Mouse (Mus musculus): ENCODE results near the gene Mynn.
A peak's percentile ranks its signal among the peaks of the same experiment; 100 is the strongest.
"Not testable (repeated sequence)": the region's sequence is repeated elsewhere in the genome, so short reads cannot be mapped to it uniquely, and the experiment has no call there.

The Mynn gene

GRCm38 (mm10) chr3:30602065-30602739 is at the start of gene Mynn:
TSS of gene Mynn (plus strand) at chr3:30602065.
- peak; percentile 98 for DNase-seq

GRCm38 (mm10) chr3:30553741-30554140 is 48.1 kb upstream of the Mynn start:
- DNase-seq: peak; percentile 31

- no peak for DNase-seq
Measured at GRCm38 (mm10) chr3:30560677-30561314, 41.1 kb upstream of the Mynn start.

GRCm38 (mm10) chr3:30566333-30566732 is 35.5 kb upstream of the Mynn start:
- DNase-seq: not testable (repeated sequence)

GRCm38 (mm10) chr3:30573549-30573948 is 28.3 kb upstream of the Mynn start:
- DNase-seq: no peak

GRCm38 (mm10) chr3:30588865-30589264 is 13.0 kb upstream of the Mynn start:
- no peak for DNase-seq

GRCm38 (mm10) chr3:30592418-30592853 is 9.4 kb upstream of the Mynn start:
- DNase-seq: peak; percentile 71

- DNase-seq: peak; percentile 39
Measured at GRCm38 (mm10) chr3:30593719-30594485, 8.0 kb upstream of the Mynn start.

GRCm38 (mm10) chr3:30595111-30595832 is 6.6 kb upstream of the Mynn start:
- peak; percentile 72 for DNase-seq

GRCm38 (mm10) chr3:30597271-30597670 is 4.6 kb upstream of the Mynn start:
- no peak for DNase-seq

GRCm38 (mm10) chr3:30599711-30600545 is 1.9 kb upstream of the Mynn start, which contains the start of gene Actrt3:
TSS of gene Actrt3 (minus strand) at chr3:30599939.
- peak; percentile 32 for DNase-seq

GRCm38 (mm10) chr3:30600717-30601116 is 1.1 kb upstream of the Mynn start:
- DNase-seq: peak; percentile 36

GRCm38 (mm10) chr3:30601175-30601574 is 690 bp upstream of the Mynn start:
- peak; percentile 92 for DNase-seq

GRCm38 (mm10) chr3:30601610-30602064 is 228 bp upstream of the Mynn start:
- no peak for DNase-seq

GRCm38 (mm10) chr3:30602740-30603098 is 854 bp downstream of the Mynn start:
- peak; percentile 85 for DNase-seq

- no peak for DNase-seq
Measured at GRCm38 (mm10) chr3:30603256-30603655, 1.4 kb downstream of the Mynn start.

- peak; percentile 25 for DNase-seq
Measured at GRCm38 (mm10) chr3:30608999-30609398, 7.1 kb downstream of the Mynn start.

- DNase-seq: no peak
Measured at GRCm38 (mm10) chr3:30610930-30611329, 9.1 kb downstream of the Mynn start.

- no peak for DNase-seq
Measured at GRCm38 (mm10) chr3:30620132-30620531, 18.3 kb downstream of the Mynn start.

- DNase-seq: no peak
Measured at GRCm38 (mm10) chr3:30633681-30634080, 31.8 kb downstream of the Mynn start.

GRCm38 (mm10) chr3:30635629-30636028 is 33.8 kb downstream of the Mynn start:
- DNase-seq: no peak

GRCm38 (mm10) chr3:30644207-30644606 is 42.3 kb downstream of the Mynn start, which contains the start of gene Lrriq4:
TSS of gene Lrriq4 (plus strand) at chr3:30644507.
- DNase-seq: no peak

Data from kidney, postnatal 14 days (tissue).